Mouse (Mus musculus) hindbrain, embryonic 14.5 days (tissue): ENCODE data around the gene Prss12. TPM values are rescaled to one million over a fixed set of nuclear protein-coding genes. Genes with fewer than 3 reads are reported as not detected.

Experiments used
- ATAC-seq: fragments of 200-750 bp; cut with Nextera tagmentation; 2 replicates; pipeline ENCODE4 v1.8.0; 2017; ENCODE audit warnings: moderate number of reproducible peaks, mild to moderate bottlenecking, moderate TSS enrichment, moderate library complexity; ENCODE audit not compliant: low FRiP score
- DNase-seq: peaks from one replicate; pipeline ENCODE4 v3.0.0-alpha.2; 2015; ENCODE audit warnings: low spot score
- H3K27ac ChIP-seq: fragments of 300-500 bp; sonication (generic); 2 replicates; pipeline ENCODE4 v1.5.1; 2014; ENCODE audit warnings: mild to moderate bottlenecking, moderate library complexity
- H3K27me3 ChIP-seq: fragments of 300-500 bp; sonication (generic); 2 replicates; pipeline ENCODE4 v1.6.1; 2014; ENCODE audit warnings: mild to moderate bottlenecking, low read length, mixed read lengths; ENCODE audit not compliant: control insufficient read depth, insufficient read depth
- H3K36me3 ChIP-seq: fragments of 300-500 bp; sonication (generic); replicated peaks from 2 replicates; pipeline ENCODE4 v1.6.1; 2014; ENCODE audit not compliant: control insufficient read depth, insufficient read depth
- H3K4me1 ChIP-seq: fragments of 300-500 bp; sonication (generic); replicated peaks from 2 replicates; pipeline ENCODE4 v1.6.1; 2014; ENCODE audit warnings: antibody characterized with exemption, low read length, mixed read lengths; ENCODE audit not compliant: control insufficient read depth, insufficient read depth
- H3K4me2 ChIP-seq: fragments of 300-500 bp; sonication (generic); replicated peaks from 2 replicates; pipeline ENCODE4 v1.6.1; 2014; ENCODE audit warnings: mild to moderate bottlenecking, moderate library complexity
- H3K4me3 ChIP-seq: fragments of 300-500 bp; sonication (generic); replicated peaks from 2 replicates; pipeline ENCODE4 v1.5.1; 2014; ENCODE audit warnings: mild to moderate bottlenecking, low read length
- H3K9ac ChIP-seq: fragments of 300-500 bp; sonication (generic); 2 replicates; pipeline ENCODE4 v1.6.1; 2014
- H3K9me3 ChIP-seq: fragments of 300-500 bp; sonication (generic); 2 replicates; pipeline ENCODE4 v1.6.1; 2016; ENCODE audit warnings: low read length; ENCODE audit not compliant: control insufficient read depth
- WGBS: fragments of 180-500 bp; shearing (Covaris S2); extraction: QIAGEN DNeasy Blood & Tissue Kit; methylation state at CpG from one replicate; pipeline ENCODE4 v1.1.7; 2014; 5-methylcytosine and 5-hydroxymethylcytosine counted together
- polyA plus RNA-seq: library from polyadenylated mRNA; unstranded; fragments of >200 nt; fragmentation: Nextera tagmentation; extraction: Ambion mirVana; gene quantifications from 2 replicates; pipeline ENCODE4 v1.2.1, GENCODE M21; 2014

Prss12 gene
- polyA plus RNA-seq, 1 experiment from 2014 or later = 15.7 TPM

GRCm38 (mm10) chr3:123431951-123432674 is 14.6 kb upstream of the Prss12 start:
- Histone ChIP-seq H3K27me3 (no peaks in the 10 kb centered on the region), H3K36me3 (no peaks in the 10 kb centered on the region), H3K4me2 (no peak overlapping the region), H3K4me1 (no peaks in the 10 kb centered on the region), H3K9ac (no peak overlapping the region), H3K4me3 (no peak overlapping the region), H3K9me3 (no peaks in the 10 kb centered on the region), H3K27ac (no peak overlapping the region)
- ATAC-seq = no peak
- 80% methylated on average over 5 of the region's 5 CpGs for WGBS
- DNase-seq = no peak

DNA sequence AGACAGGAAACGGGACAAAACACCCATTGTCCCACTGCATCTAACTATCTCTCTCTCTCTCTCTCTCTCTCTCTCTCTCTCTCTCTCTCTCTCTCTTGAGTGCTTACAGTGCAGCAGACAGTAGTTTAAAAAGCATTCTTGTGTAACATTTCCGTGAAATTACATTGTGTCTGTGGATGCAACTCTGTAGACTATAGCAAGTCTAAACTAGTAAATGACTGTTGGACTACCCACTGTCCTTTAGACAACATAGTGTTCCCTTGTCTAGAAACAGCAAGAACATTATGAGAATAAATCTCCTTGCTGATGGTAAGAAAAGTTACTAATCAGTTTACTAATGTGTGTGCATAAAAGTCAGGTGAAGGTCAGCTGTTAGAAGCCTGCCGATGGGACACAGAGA is 13.4 kb upstream of the Prss12 start:
- Histone ChIP-seq H3K9me3 (no peaks in the 10 kb centered on the region), H3K4me1 (no peaks in the 10 kb centered on the region), H3K27ac (no peak overlapping the region), H3K27me3 (no peaks in the 10 kb centered on the region), H3K4me2 (no peak overlapping the region), H3K36me3 (no peaks in the 10 kb centered on the region), H3K4me3 (no peak overlapping the region), H3K9ac (no peak overlapping the region)
- WGBS = 74% methylated on average over 3 of the region's 3 CpGs
- no peak for DNase-seq
- ATAC-seq = no peak

DNA sequence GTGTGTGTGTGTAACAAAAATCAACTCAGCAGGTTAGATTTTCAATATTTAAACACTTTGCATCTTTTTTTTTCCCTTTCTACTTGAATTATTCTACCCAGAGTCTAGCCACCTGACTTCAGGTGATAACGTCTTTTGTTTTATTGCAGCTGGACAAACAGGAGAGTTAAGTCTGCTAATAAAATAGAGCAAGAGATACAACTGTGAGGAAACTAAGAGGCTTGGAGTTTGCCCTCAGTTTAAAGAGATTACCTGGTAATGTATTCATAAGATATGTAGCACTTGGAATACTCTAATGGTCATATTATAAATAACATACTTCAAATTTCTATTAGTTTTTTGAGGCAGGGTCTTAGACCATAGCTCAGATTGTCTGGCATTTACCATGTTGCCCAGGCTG is 9.1 kb upstream of the Prss12 start:
- H3K9me3 ChIP-seq = no peaks in the 10 kb centered on the region
- H3K4me3 ChIP-seq = no peak overlapping the region
- H3K9ac ChIP-seq = no peak overlapping the region
- no peaks in the 10 kb centered on the region for H3K27me3 ChIP-seq
- H3K36me3 ChIP-seq = no peaks in the 10 kb centered on the region
- no peaks in the 10 kb centered on the region for H3K4me1 ChIP-seq
- no peak overlapping the region for H3K27ac ChIP-seq
- H3K4me2 ChIP-seq = no peak overlapping the region
- ATAC-seq (no peak), DNase-seq (no peak)
- WGBS = 100% methylated on average over 1 of the region's 1 CpGs

DNA sequence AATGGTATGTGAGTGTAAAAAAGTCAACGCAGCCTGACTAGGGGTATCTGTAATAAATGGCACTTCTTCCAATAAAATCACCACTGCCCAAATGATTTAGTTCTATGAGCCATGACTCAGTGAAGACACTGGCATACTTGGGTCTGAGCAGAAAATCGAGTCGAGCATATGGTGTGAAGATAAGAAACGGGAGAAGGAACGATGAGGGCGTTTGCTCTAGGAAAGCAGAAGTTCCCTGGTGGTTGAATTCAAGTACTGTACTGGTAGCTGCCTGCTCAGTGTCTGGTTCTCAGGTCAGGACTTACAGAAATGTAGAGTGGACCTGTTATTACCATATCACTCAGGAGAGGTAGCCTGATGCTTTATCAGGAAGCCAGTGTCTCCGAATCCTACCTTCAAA is 6.2 kb upstream of the Prss12 start:
- Histone ChIP-seq H3K9me3 (no peaks in the 10 kb centered on the region), H3K27me3 (0 out of 2 replicates have a peak, but pooled peaks cover 3% of the 10 kb centered on the region), H3K4me1 (no peaks in the 10 kb centered on the region), H3K27ac (no peak overlapping the region), H3K4me3 (no peak overlapping the region), H3K36me3 (no peaks in the 10 kb centered on the region), H3K4me2 (no peak overlapping the region), H3K9ac (no peak overlapping the region)
- no peak for DNase-seq
- 90% methylated on average over 7 of the region's 7 CpGs for WGBS
- no peak for ATAC-seq

DNA sequence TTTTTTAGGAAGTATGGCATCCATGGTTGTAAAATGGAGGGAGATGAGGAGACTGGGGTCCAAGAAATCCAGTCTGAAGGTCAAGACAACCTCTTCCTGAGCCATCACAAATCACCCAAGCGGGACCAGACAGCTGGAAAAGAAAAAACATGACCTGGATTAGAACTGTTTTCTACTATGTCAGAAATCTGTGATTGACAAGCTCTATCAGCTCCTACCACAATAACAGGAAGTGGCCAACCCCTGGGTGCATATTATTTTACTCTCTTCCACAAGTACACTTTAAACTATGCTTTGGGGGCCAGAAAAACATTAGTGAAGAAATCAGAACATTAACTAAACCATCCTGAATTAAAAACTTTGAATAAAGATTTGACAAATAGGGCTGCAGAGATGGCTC is 2.2 kb upstream of the Prss12 start:
- 88% methylated on average over 1 of the region's 1 CpGs for WGBS
- no peaks in the 10 kb centered on the region for H3K9me3 ChIP-seq

DNA sequence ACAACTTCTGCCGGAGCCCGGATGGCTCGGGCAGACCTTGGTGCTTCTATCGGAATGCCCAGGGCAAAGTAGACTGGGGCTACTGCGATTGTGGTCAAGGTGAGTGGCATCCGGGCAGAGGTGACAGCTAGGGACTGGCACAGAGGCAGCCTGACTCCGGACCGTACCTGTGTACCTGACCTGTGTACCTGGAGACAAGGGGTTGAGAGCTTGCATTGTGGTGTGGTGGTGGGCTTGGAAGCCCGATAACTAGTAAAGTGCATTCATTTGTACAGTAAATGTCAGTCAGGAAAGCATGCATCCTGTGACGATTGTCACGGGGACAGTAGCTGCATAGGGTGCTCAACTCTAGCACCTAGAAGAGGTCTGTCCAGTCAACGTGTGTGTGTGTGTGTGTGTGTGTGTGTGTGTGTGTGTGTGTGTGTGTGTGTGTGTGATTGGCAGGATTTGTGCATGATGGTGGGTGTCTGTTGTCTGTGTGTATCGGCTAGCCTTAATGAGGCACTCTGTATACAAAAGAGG is 886 bp downstream of the Prss12 start:
- H3K27ac ChIP-seq = no peak overlapping the region
- H3K9ac ChIP-seq = peak overlapping the region; percentile 83
- H3K27me3 ChIP-seq = peaks cover 6% of the 10 kb centered on the region; the same call in 1 of the 2 replicates
- H3K4me2 ChIP-seq = peak overlapping the region; percentile 100
- H3K36me3 ChIP-seq = no peaks in the 10 kb centered on the region
- ATAC-seq (peak; percentile 54), DNase-seq (no peak)
- peaks cover 12% of the 10 kb centered on the region; the same call in 1 of the 2 replicates for H3K4me1 ChIP-seq
- H3K9me3 ChIP-seq = peaks cover 5% of the 10 kb centered on the region; the same call in 1 of the 2 replicates
- 3% methylated on average over 13 of the region's 13 CpGs for WGBS
- peak overlapping the region; percentile 87 for H3K4me3 ChIP-seq

More for the DNA sequence above, 2.2 kb upstream of the Prss12 start:
- ATAC-seq = no peak
- Histone ChIP-seq H3K9ac (no peak overlapping the region), H3K4me3 (no peak overlapping the region), H3K27ac (no peak overlapping the region), H3K27me3 (peaks cover 6% of the 10 kb centered on the region; the same call in 1 of the 2 replicates), H3K4me2 (no peak overlapping the region), H3K36me3 (no peaks in the 10 kb centered on the region), H3K4me1 (peaks cover 12% of the 10 kb centered on the region; the same call in 1 of the 2 replicates)
- DNase-seq = no peak

DNA sequence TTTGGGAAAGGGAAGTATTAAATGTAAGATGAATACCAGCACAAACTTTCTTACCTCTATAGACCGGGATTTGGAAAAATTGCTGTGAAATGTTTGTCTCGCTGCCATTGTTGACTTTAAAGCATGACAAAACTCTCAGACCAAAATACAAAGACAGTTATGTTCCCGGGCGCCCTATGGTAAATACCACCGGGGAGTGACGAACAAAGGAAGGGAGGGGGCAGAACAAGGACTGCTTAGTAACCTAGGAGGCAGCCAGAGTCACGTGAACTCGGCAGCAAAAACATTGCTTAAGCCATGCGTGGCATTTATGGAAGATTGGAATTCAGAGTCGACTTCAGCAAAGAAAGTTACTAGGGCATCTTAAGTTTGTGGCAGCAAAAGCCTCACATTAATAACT is 1.4 kb downstream of the Prss12 start:
- Histone ChIP-seq H3K4me2 (peak overlapping the region; percentile 100), H3K27ac (no peak overlapping the region), H3K9me3 (peaks cover 5% of the 10 kb centered on the region; the same call in 1 of the 2 replicates), H3K27me3 (peaks cover 6% of the 10 kb centered on the region; the same call in 1 of the 2 replicates), H3K4me1 (peaks cover 12% of the 10 kb centered on the region; the same call in 1 of the 2 replicates), H3K9ac (peak overlapping the region; percentile 83), H3K36me3 (no peaks in the 10 kb centered on the region), H3K4me3 (peak overlapping the region; percentile 87)
- 2% methylated on average over 10 of the region's 10 CpGs for WGBS
- ATAC-seq (no peak), DNase-seq (peak; percentile 28)

- Histone ChIP-seq H3K9me3 (peaks cover 5% of the 10 kb centered on the region; the same call in 1 of the 2 replicates), H3K27me3 (peaks cover 3% of the 10 kb centered on the region; the same call in 1 of the 2 replicates)
- WGBS = 34% methylated on average over 6 of the region's 6 CpGs
Observed at GRCm38 (mm10) chr3:123450107-123450506, 3.4 kb downstream of the Prss12 start.

GRCm38 (mm10) chr3:123452904-123453303 is 6.2 kb downstream of the Prss12 start:
- WGBS = 74% methylated on average over 6 of the region's 6 CpGs
- H3K27me3 ChIP-seq = peaks cover 3% of the 10 kb centered on the region; the same call in 1 of the 2 replicates
- no peak overlapping the region for H3K4me2 ChIP-seq
- no peak overlapping the region for H3K9ac ChIP-seq
- H3K27ac ChIP-seq = no peak overlapping the region
- no peak for ATAC-seq
- H3K9me3 ChIP-seq = peaks cover 5% of the 10 kb centered on the region; the same call in 1 of the 2 replicates
- H3K36me3 ChIP-seq = no peaks in the 10 kb centered on the region
- DNase-seq = no peak
- H3K4me1 ChIP-seq = peaks cover 7% of the 10 kb centered on the region; the same call in 1 of the 2 replicates
- H3K4me3 ChIP-seq = no peak overlapping the region

More at GRCm38 (mm10) chr3:123450107-123450506, 3.4 kb downstream of the Prss12 start:
- Histone ChIP-seq H3K9ac (no peak overlapping the region), H3K4me2 (no peak overlapping the region), H3K4me3 (no peak overlapping the region), H3K36me3 (no peaks in the 10 kb centered on the region), H3K27ac (no peak overlapping the region), H3K4me1 (peaks cover 12% of the 10 kb centered on the region; the same call in 1 of the 2 replicates)
- DNase-seq (no peak), ATAC-seq (no peak)
